Mouse (Mus musculus) urinary bladder, adult 2 months (tissue): ENCODE measurements around the gene Dlg3. TPM values are rescaled to one million over a fixed set of nuclear protein-coding genes. Genes with fewer than 3 reads are reported as not detected.

Source experiments
- DNase-seq: peaks from one replicate; pipeline ENCODE4 v3.0.0; 2022; ENCODE audit warnings: low spot score
- polyA plus RNA-seq: library from polyadenylated mRNA; depleted of rRNA; stranded (reverse); fragments of >200 nt; gene quantifications from 2 replicates; pipeline ENCODE4 v1.2.3, GENCODE M21; 2012; rRNA removed

Dlg3 gene
- 29.3 and 33.7 TPM in 2 replicates for polyA plus RNA-seq

DNA sequence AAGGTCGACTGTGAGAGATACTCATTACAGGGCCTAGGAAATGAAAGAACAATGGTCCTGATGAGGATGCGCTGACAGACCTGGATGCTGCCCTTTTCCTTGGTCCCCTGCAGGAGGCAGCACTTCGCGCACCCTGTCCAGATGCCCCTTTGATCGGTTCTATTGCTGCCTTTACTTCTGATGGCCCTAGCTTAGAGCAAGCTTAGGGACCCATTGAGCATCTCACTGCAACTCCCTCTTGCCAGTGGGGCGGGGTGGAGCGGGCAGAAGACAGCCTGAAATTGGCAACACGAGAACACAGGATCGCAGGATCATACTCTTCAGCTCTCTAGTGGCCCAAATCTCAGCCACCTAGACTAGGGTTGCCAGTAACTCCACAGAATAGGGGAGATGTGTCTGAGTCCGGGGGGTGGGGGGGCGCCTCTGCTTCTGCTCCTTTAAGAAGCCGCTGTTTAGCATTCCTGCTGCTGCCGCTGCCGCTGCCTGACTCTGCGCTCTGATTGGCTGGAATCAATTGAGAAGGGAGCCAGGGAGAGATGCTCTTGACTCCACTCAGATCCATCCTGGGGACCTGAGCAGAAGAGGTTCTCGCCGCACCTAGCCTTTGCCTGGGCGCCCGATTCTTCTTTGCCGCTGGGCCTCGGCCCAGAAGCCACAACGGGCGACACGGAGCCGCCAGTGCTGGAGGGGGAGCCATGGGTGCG is at the start of gene Dlg3:
Gene Dlg3 (plus strand): TSS at position 542 of the 704 bp plus-strand sequence.
- no peak for DNase-seq

DNA sequence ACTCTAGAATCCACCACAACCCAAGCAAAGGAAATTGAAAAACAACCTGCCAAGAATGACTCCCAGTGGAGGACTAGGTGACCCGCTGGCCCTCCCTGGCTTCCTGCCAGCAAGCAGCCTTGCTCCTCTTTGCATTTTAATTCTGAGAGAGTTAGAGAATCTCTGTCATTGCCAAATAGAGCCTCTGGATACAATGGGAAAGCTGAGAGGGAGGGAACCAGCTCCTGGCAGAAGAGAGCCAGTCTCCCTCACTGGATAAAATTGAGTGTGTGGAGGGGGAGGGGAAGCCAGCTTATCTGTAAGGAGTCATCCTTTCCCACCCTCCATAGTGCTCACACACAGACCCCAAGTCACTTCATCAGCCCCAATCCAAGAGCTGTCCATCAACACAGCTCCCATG is 38.6 kb upstream of the Dlg3 start:
- no peak for DNase-seq

DNA sequence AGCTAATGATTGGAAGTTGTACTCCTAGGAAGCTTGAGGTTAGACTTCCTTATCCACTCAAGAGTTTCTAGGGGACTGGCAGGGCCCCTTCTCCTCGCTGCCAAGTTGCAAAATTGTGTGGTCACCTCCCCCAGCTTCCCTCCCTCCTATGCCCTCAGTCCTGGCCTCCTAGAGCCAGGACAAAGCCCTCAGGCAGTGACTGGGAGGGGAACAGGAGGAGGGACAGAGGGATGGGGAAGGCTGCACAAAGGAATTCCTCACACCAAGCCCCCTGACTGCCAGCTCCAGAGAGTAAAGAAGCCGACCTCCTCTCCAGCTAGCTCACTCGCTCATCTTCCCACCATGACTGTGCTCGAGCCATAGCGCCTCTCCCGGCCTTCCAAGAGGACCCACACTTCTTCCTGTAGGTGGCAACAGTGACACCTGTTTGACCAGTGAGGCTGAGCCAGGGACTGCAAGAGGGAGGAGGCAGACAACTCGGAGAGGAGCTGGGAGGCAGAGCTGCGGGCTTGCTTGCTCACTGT is 37.8 kb upstream of the Dlg3 start, which contains the start of gene Gdpd2:
Gene Gdpd2 (plus strand): TSS at position 209 of the 524 bp plus-strand sequence.
- no peak for DNase-seq

DNA sequence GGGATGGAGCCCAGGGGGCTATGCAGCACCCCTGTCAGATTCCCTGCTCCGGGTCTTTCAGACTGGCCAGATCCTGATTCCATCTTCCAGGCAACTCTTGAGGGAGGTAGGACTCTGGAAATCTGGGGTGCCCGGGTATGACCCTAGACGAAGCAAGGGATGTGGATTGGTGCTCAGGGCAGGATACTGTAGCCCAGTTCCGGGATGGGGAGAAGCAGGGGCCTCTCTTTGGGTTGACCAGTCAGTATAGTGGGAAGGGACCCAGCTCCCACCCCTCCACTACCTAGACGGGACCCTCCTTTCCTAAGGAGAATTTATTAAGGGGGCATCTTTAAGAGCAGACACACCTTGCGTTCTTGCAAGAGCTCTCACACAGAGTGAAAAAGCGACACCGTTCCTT is 37.3 kb upstream of the Dlg3 start:
- no peak for DNase-seq

DNA sequence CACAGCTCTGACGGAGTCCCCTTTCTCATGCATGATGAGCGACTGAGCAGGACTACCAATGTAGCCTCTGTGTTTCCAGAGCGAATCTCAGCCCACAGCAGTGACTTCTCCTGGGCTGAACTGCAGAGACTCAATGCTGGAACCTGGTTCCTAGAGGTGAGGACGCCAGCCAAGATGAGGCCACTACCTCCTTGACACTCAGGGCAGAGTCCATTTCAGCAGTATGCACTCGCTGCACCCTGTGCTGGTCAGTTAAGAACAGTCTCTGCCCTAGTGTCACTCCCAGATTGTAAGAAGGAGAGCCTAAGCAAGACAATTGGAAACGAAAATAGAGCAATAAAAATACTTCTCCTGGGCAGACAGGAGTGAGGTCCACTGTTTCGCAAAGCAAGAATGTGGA is 33.2 kb upstream of the Dlg3 start:
- DNase-seq, result no peak

DNA sequence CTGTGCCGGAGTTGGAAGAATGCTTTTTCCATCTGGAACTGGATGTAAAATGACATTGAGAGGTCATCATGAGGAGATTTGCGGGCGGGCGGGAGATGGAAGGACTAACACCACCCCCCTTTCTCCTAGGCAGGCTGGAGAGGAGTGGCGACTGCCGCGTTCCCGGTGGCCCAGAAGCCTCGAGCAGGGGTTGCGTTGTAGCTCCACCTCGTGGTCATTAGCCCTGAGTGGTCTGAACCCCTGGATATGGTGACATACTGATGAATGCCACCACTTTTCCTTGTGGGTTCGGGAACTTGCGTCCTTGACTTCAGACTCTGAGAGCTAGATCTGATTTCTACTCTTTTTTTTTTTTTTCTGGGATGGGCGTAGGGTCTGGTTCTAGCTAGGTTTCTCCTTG is 28.6 kb upstream of the Dlg3 start:
- DNase-seq, result no peak

DNA sequence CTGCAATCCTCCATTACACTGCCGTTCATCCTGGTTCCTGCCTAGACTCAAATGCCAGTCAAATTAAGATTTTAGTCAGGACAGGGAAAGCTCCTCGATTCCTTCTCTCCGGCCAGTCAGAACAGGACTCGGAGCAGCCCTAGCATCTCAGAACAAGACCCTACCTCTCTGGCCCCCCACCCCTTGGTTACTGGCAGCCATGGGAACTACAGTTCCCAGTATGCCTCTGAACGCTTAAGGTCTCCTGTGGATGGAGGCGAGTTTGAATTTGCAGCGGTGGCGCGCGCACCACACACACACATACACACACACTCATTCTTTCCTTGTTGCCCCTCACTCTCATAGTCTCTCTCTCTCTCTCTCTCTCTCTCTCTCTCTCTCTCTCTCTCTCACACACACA is 28.1 kb upstream of the Dlg3 start:
- no peak for DNase-seq

DNA sequence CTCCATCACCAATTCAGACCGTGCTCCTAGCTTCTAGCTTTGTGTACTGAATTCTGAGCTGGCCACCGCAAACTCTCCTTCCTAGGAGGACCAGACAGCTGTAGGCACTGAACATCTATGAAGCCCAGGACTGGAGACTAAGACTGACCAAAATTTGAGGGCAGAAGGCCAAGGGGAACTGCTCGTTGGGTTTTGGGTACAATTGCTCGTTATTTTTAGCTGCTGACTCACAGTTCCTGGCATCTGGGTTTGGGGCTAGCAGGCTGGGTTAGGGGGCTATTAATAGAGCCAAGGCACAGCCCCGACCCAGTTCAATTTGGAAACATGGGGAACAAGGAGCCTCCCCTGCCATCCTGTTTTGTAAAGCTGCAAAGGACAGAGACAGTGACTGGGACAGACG is 26.7 kb upstream of the Dlg3 start:
- no peak for DNase-seq

DNA sequence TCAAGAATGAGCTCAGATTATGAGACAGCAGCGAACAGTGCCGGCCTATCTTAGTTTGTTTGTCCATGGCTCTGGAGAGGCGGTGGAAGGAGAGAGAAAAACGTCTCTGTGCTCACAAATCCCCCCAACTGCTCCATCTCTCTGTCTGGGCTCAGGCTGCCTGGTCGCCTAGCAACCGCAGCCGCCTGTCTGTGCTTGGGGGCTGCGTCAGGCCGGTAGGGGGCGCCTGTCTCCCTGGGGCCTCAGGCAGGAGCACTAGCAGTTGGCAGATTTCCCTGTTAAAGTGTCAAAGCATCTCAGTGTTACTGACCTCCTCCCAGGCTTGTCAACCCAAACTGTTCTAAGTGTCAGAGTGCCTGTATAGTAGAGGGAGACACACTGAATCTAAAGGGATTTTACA is 25.6 kb upstream of the Dlg3 start:
- DNase-seq, result no peak

DNA sequence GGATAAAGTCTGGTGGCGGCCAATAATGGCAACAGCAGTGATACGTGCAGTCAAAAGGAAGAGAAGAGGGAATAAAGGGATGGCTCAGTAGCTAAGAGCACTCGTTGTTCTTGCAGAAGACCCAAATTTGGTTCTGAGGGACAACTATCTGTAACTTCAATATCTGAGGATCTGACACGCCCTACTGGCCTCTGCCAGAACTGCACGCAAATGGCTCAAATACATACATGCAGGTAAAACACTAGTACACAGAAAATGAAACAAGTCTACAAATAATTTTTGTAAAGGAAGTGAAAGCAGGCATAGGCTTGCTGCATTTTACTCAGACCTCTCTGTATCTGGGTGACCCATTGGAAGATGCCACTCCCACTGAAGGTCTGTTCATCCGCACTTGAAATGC is 1.7 kb upstream of the Dlg3 start:
- no peak for DNase-seq

DNA sequence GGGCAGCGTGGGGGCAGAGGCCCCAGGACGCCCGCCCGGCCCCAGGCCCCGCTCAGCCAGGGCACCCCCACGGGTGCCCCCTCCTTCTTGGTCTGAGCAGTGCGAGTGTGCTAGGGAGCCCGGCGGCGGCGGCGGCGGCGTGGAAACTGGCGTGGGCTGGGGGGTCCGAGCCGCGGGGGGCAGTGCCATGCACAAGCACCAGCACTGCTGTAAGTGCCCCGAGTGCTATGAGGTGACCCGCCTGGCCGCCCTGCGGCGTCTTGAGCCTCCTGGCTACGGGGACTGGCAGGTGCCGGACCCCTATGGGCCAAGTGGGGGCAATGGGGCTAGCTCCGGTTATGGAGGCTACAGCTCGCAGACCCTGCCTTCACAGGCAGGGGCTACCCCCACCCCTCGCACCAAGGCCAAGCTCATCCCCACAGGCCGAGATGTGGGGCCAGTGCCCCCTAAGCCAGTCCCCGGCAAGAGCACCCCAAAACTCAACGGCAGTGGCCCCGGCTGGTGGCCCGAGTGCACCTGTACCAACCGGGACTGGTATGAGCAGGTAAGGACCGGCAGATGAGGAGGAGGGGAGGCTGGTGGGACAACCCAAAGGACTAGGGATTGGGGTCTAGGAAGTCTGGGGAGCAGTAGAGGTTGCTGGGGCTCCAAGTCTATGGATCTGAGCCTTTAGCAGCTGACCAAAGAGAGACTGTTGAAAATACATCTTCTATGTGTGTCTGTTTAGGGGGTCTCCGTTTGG is 534 bp downstream of the Dlg3 start:
- no peak for DNase-seq

DNA sequence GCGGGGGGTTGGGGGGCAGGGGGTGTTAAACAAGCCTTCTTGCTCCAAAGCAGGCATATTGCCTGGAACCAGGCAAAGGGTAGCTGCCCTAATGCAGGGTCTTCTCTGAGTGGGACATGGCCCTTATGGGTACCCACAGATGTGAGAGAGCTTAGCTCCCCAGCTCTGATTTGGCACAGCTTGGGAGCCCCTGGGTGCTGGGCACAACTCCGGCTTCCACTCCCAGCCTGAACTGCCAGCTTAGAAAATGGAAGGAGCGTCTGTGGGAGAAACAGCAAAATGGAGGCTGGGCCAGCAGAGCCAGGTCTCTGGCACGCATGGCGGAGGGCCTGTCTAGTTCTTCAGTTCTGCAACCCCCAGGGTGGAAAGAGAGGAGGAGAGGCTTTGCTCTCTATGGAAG is 1.8 kb downstream of the Dlg3 start:
- DNase-seq, result no peak

DNA sequence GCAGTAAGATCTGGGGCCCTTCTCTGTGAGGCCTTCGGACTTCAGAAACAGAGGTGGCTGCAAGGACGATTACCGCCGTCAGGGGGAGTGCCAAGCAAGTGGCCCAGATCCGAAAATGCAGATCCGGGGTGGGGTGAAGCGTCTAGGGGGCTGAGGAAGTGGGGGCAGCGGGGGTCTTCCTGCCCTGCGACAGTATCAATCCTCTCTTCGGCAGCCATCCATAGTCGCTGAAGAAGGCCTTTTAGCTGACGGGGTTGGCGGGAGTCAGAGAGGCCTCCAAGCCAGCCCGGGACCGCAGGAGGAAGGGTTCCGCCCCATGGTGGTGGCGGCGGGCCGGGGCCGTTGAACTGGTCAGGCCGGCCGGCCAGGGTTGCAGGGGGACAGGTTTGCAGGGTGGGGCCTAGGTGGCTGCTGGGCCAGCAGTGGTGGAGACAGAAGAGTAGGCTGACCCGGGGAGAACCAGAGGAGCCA is 6.9 kb downstream of the Dlg3 start:
- DNase-seq, result peak; percentile 64

DNA sequence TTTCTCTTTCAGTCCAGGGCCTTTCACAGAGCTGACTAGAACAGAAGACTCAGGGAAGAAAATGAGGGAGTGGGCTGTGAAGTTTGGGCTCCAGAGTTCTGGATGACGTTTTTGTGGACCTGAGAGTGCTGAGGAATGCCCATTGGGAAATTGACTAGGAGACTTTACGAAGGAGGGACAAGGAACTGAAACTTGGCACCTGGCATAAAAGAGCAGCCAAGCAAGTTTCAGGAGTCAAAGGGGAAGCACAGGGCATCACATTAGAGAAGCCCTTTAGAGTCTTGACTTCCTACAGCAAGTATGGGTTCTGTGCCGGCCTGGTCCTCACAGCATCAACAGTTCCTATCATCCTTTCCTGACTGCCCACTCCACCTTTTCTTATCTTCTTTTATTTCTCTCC is 7.9 kb downstream of the Dlg3 start:
- DNase-seq, result no peak

DNA sequence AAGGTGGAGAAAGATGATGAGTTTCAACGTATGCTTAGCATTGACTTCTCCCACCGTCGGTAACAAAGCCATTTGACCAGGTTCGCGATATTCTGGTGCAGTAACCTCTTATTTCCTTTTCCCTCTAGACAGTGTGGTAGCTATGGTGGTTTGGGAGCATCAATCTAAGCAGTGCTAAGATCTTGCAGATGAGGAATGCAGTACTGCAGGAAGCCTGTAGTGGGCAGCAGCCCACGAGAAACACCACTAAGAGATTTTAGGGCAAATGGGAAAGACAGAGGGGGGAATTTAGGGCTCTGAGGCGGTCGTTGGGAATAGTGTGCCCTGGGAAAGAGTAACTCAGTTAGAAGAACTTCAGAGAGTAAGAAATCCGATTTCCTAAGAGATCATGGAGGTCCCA is 9.0 kb downstream of the Dlg3 start:
- DNase-seq, result no peak

DNA sequence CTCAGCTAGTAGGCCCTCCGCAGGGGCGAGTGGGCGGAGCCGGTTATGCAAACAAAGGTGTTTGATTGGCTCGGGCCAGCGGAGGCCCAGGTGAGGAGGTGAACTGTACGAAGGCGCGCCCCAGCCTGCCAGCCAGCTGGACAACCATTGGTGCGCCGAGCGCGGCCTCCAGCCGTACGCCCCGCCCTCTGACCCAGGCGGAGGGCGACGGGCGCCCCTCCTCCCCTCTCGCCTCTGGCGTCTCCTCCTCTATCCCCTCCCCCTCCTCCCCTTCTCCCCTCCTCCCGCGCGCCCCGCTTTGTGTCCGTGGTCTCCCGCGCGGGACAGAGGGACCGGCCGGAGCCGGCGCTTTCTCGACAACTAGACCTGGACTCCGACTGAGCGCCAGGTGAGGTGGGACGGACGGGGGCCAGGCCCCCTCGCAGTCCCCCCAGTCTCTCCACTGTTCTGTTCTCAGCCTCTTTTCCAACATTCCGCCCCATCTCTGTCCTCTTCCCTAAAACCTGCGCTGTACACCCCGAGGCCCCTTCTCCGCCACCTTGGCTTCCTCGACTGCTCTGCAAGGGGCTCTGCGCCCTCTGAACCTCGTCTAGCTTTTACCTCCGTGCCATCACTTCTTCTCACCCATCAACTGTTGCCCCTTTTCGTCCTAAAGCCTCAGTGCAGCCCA is 9.6 kb downstream of the Dlg3 start:
- DNase-seq, result peak; percentile 58

DNA sequence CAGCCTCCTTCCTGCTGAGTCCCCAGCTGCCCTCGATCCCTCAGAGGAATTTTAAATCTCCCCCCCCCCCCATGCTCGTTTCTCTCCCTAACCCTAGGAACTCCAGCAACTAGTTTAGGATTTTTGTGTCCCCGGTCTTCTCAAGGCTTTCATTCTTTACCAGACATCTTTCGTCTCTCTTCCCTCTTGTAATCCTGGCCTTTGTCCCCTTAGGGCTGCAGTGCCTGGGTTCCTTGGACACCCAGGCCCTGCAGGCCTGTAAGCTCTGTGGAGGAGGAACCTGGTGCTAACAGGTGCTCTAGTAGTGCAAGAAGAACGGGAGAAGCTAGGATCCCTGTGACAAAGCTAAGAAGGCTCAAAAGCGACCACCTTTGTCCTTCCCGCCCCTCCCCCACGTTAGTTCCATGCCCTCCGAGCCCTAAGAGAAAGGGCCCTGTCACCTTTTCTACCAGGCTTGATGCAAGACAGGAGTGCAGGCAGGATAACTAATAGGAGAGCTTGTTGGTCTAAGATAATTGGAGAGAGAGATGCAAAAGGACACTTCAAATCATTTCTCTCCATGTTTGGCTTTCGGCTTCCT is 10.2 kb downstream of the Dlg3 start:
- DNase-seq, result no peak

DNA sequence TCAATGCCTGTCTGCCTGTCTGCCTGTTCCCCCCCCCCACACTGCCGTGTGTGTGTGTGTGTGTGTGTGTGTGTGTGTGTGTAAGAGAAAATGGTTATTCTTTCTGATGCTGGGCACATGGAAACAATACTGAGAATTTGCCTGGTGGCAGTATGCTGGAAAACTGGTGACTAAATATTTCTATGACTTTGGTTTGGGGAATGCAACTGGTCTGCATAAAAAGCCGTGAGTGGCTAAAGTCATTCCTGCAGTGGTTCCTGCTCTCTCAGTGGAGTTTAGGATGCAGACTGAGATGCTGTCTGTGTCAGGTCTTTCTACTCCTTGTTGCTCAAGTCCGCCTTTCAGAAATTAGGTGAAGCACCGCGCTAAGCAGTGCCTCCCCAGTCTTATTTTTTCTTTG is 10.9 kb downstream of the Dlg3 start:
- DNase-seq, result no peak

DNA sequence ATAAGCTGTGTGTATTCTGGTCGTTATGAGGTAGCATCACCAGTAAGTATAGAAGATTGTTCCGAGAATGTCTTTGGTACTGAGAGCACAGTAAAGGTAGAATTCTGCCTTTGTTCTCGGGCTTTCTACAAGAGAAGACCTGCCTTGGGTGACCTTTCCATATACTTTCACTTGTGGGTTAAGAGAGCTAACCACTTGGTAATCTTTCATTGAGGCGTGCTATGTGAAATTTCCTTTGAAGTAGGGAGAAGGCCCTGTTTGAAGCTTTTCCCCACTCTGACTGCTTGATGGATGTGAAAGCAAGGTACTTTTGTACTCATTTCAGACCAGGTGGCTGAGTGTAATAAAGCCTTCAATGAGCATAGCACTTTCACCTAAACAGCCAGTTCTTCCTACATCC is 21.8 kb downstream of the Dlg3 start:
- no peak for DNase-seq

DNA sequence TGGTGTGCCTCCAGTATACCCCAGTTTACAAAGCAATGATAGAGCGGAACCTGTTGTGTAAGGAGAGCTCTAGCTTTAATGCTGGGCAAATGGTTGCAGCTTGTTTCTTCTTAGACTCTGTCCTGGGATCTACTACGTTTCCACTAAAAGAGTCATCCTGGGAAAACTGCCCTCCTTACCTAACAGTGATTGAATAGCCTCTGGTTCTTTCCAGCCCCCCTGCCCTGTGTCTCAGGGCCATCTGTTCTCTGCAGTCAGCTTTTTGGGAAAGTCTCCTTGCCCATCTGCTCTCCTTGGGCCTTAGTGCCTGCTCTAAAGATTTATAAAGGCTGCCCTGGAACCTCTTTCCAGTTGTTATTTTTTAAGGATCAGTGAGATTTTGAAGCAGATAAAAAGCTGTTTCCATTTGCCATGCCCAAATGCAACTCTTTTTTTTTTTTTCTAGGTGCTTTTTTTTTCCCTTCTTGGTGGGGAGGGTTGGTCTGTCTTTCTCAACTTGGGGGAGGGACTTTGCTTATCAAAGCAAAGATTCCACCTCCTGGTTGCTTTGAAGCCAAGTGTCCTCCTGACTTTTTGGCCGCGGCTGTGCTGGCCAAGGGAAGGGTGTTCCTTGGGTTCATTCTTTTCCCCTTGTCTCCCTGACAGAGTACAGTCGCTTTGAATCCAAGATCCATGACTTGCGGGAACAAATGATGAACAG is 28.7 kb downstream of the Dlg3 start:
- no peak for DNase-seq

DNA sequence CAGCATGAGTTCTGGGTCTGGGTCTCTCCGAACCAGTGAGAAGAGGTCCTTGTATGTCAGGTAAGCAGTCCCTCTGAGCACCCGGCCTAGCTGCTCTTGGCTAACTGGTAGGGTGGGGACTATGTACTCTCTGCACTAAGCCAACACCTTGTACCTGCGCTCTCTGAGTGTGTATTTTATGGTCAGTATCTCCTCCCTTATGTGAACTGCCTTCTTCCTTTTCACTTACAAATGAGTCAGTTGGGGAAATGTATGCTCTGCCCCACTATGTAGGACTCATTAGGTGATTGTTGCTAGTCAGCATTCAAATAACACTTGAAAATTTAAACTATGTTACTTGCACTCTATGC is 29.2 kb downstream of the Dlg3 start:
- no peak for DNase-seq

DNA sequence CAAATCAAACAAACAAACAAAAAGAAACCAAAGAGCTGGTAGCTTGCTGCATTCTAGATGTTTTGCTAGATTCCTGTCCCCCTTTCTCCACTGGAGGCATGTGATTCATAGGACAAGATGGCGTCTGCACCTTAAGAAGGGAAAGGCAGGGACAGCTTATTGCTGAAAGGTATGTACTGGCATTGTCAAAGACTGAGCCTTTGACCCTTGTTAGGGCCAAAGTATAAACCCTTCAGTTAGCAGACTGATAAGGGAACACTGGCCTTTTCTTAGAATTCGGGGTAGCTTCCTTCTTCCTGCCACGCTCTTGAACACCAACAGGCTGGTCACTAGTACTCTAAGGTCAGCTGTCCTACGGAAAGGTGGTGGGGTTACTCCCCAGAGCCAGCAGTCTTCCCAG is 29.8 kb downstream of the Dlg3 start:
- DNase-seq, result no peak
